Mouse (Mus musculus) C2C12 (cell line): ENCODE data around the gene H2-DMa. TPM values are rescaled to one million over a fixed set of nuclear protein-coding genes. Genes with fewer than 3 reads are reported as not detected.

ENCODE experiments used
- H3K27me3 ChIP-seq: one replicate; pipeline ENCODE4 v1.6.1; 2011; ENCODE audit not compliant: control insufficient read depth, insufficient read depth, insufficient read length
- H3K36me3 ChIP-seq: one replicate; pipeline ENCODE4 v1.6.1; 2011; ENCODE audit not compliant: control insufficient read depth, insufficient read depth
- H3K4me3 ChIP-seq: one replicate; pipeline ENCODE4 v1.5.1; 2011; ENCODE audit warnings: mild to moderate bottlenecking, control low read depth; ENCODE audit not compliant: poor library complexity, insufficient read depth, severe bottlenecking
- H3K79me2 ChIP-seq: one replicate; pipeline ENCODE4 v1.6.1; 2011; ENCODE audit not compliant: control insufficient read depth, insufficient read depth
- H3K79me3 ChIP-seq: one replicate; pipeline ENCODE4 v1.6.1; 2011; ENCODE audit warnings: low read depth, control low read depth
- H3ac ChIP-seq: one replicate; pipeline ENCODE3; 2011; ENCODE audit warnings: low read depth; ENCODE audit not compliant: control insufficient read depth, insufficient read length
- CEBPB ChIP-seq: IDR thresholded peaks from one replicate; pipeline ENCODE4 v1.6.1; 2011; ENCODE audit warnings: low read depth, mild to moderate bottlenecking, control low read depth, moderate library complexity
- CTCF ChIP-seq: IDR thresholded peaks from one replicate; pipeline ENCODE4 v1.5.1; 2011; ENCODE audit not compliant: control insufficient read depth, insufficient read depth, insufficient read length
- FOSL1 ChIP-seq: IDR thresholded peaks from one replicate; pipeline ENCODE4 v1.8.0; 2011; ENCODE audit warnings: mild to moderate bottlenecking, low read length; ENCODE audit not compliant: poor library complexity, insufficient read depth, severe bottlenecking
- MAX ChIP-seq: IDR thresholded peaks from one replicate; pipeline ENCODE4 v1.6.1; 2011; ENCODE audit warnings: mild to moderate bottlenecking, control low read depth
- MYOD1 ChIP-seq: IDR thresholded peaks from one replicate; pipeline ENCODE4 v1.6.1; 2011; ENCODE audit warnings: low read depth; ENCODE audit not compliant: control insufficient read depth, insufficient read length
- MYOG ChIP-seq: IDR thresholded peaks from one replicate; pipeline ENCODE4 v1.6.1; 2011; ENCODE audit not compliant: control insufficient read depth, insufficient read length; ENCODE audit errors: extremely low read depth
- USF1 ChIP-seq: IDR thresholded peaks from one replicate; pipeline ENCODE4 v1.6.1; 2011; ENCODE audit warnings: low read depth, mild to moderate bottlenecking, control low read depth, moderate library complexity
- polyA plus RNA-seq: library from polyadenylated mRNA; unstranded; fragments of >200 nt; fragmentation: generic; extraction: Trizol; gene quantifications from one replicate; pipeline ENCODE4 v1.2.1, GENCODE M21; 2012; ENCODE audit warnings: missing spikeins

H2-DMa gene
- polyA plus RNA-seq, 1 experiment = 5.2 TPM

GRCm38 (mm10) chr17:34120180-34120723 lies 911 bp downstream of the H2-DMa start:
- no peaks in the 10 kb centered on the region for H3K27me3 ChIP-seq
- H3K79me3 ChIP-seq = peaks cover 69% of the 10 kb centered on the region
- H3K36me3 ChIP-seq = peaks cover 39% of the 10 kb centered on the region
- H3ac ChIP-seq = peak overlapping the region; percentile 92
- TF ChIP-seq MAX (no peak), MYOD1 (no peak), FOSL1 (no peak), MYOG (no peak), CTCF (no peak), CEBPB (no peak), USF1 (no peak)
- peaks cover 95% of the 10 kb centered on the region for H3K79me2 ChIP-seq
- peak overlapping the region; percentile 86 for H3K4me3 ChIP-seq

GRCm38 (mm10) chr17:34120814-34121171 lies 1.5 kb downstream of the H2-DMa start:
- Histone ChIP-seq H3K4me3 (peak overlapping the region; percentile 86), H3K27me3 (no peaks in the 10 kb centered on the region), H3K79me3 (peaks cover 68% of the 10 kb centered on the region), H3K36me3 (peaks cover 38% of the 10 kb centered on the region), H3K79me2 (peaks cover 95% of the 10 kb centered on the region), H3ac (peak overlapping the region; percentile 92)
- no peak for TF ChIP-seq FOSL1
- no peak for TF ChIP-seq MAX

- peak overlapping the region; percentile 99 for H3ac ChIP-seq
- H3K27me3 ChIP-seq = no peaks in the 10 kb centered on the region
- peaks cover 33% of the 10 kb centered on the region for H3K36me3 ChIP-seq
- TF ChIP-seq MYOD1 = no peak
- TF ChIP-seq CTCF = no peak
- no peak for TF ChIP-seq CEBPB
- no peak for TF ChIP-seq MYOG
- no peak for TF ChIP-seq USF1
- TF ChIP-seq FOSL1 = no peak
- TF ChIP-seq MAX = no peak
- H3K4me3 ChIP-seq = peak overlapping the region; percentile 86
- peaks cover 66% of the 10 kb centered on the region for H3K79me3 ChIP-seq
- H3K79me2 ChIP-seq = peaks cover 95% of the 10 kb centered on the region
Observed at GRCm38 (mm10) chr17:34121172-34121878, 2.0 kb downstream of the H2-DMa start.

- Histone ChIP-seq H3K27me3 (no peaks in the 10 kb centered on the region), H3ac (peak overlapping the region; percentile 99), H3K4me3 (peak overlapping the region; percentile 86), H3K79me2 (peaks cover 95% of the 10 kb centered on the region), H3K36me3 (peaks cover 28% of the 10 kb centered on the region), H3K79me3 (peaks cover 62% of the 10 kb centered on the region)
- TF ChIP-seq CEBPB = no peak
- TF ChIP-seq MAX = no peak
- no peak for TF ChIP-seq FOSL1
- TF ChIP-seq MYOG = no peak
- no peak for TF ChIP-seq CTCF
- no peak for TF ChIP-seq USF1
Observed at GRCm38 (mm10) chr17:34121879-34122187, 2.5 kb downstream of the H2-DMa start.

- H3K79me2 ChIP-seq = peaks cover 95% of the 10 kb centered on the region
- peaks cover 22% of the 10 kb centered on the region for H3K36me3 ChIP-seq
- H3ac ChIP-seq = peak within 1 kb of the TSS; percentile 99
- no peaks in the 10 kb centered on the region for H3K27me3 ChIP-seq
- peaks cover 57% of the 10 kb centered on the region for H3K79me3 ChIP-seq
- H3K4me3 ChIP-seq = peak within 1 kb of the TSS; percentile 86
- TF ChIP-seq MAX (no peak), USF1 (peak; percentile 95)
Observed at GRCm38 (mm10) chr17:34122188-34122984, 3.0 kb downstream of the H2-DMa start, which contains the start of gene Brd2. Brd2 (minus strand) TSS chr17:34122634.
